Mouse (Mus musculus) neutrophil, adult 65 days (primary cell): ENCODE measurements around the gene Slco3a1. TPM values are rescaled to one million over a fixed set of nuclear protein-coding genes. Genes with fewer than 3 reads are reported as not detected.

Source experiments
- total RNA-seq: library from RNA; stranded (reverse); gene quantifications from 2 replicates; pipeline ENCODE4 v1.2.4, GENCODE M21; 2023

Gene Slco3a1
- total RNA-seq, result 35.9 and 61.2 TPM in 2 replicates

DNA sequence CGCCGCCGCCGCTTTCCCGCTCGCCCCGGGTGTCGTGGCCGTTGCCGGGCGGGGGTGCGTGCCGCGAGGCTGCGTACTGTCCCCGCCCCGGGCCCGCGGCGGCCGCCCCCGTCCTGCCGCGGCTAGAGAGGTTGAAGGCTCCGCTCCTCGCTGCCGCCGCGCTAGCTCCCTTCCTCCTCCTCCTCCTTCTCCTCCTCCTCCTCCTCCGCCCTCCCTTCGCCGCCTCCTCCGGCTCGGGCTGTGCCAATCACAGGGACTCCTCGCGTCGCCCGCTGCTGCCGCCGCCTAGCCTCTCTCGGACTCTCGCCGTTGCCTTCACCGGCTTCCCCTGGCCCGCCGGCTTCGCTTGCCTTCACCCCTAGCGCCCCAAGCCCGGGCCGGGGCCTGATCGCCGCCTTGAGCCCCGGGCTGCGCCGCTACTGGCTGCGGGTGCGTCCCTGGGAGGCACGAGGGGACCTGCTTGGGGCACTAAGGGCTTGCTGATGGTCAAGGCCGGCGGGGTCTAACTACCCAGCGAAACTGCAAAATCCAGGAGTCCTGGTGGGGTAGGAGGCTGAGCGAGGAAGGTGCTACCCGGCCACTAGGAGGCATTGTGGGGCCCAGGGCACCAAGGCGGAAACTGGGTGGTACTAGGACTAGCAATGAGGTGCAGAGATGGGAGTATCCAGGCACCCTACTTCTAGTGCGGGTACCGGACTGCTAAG lies at the start of gene Slco3a1:
TSS of gene Slco3a1 (minus strand) at position 173 of the 704 bp plus-strand sequence.

